Mouse (Mus musculus): Measurements from ENCODE around the gene Kdf1.

- TF ChIP-seq CTCF (IDR thresholded peaks at IDR 0.05; ENCODE audit: low read depth, low read length) (no peak), POLR2A (IDR thresholded peaks at IDR 0.05; ENCODE audit: extremely low read depth, insufficient read depth, low read length) (no peak)
Observed at GRCm38 (mm10) chr4:133536652-133537051, 17.9 kb downstream of the Kdf1 start.

Data from liver, adult 2 months (tissue).